Comparison of ENCODE assay signal across 19 mouse cellular contexts in genomic region chr1:150706502-150706901, GRCm38 (mm10).
"Had no signal": no experiment of that assay in that cellular context is flagged by ENCODE, and none has a peak within 500 bp of the region (broad histone marks: within the 10 kb centered on the region; RNA-seq: fewer than 3 reads in every experiment).

No protein-coding gene starts in this region.

- H3K4me3 ChIP-seq: midbrain, embryonic 10.5 days; midbrain, embryonic 12.5 days; myocyte; neural tube, embryonic 13.5 days; neural tube, embryonic 15.5 days had no signal

- H3K4me2 ChIP-seq: lung, embryonic 14.5 days; midbrain, embryonic 12.5 days; neural tube, embryonic 13.5 days; neural tube, embryonic 15.5 days had no signal

- H3K4me1 ChIP-seq: midbrain, embryonic 10.5 days; midbrain, embryonic 12.5 days; neural tube, embryonic 13.5 days; neural tube, embryonic 15.5 days had no signal

- DNase-seq: liver, postnatal 0 days; lung, embryonic 14.5 days; lung, postnatal 10 days; lung, postnatal 4 days; midbrain, embryonic 14.5 days; retina, postnatal 1 day; right cerebral cortex, adult 18-20 months; right cerebral cortex, postnatal 25 days; right cerebral cortex, postnatal 4 days; spleen, adult 18-20 months; thymus, adult 18-20 months; thymus, postnatal 25 days; thymus, postnatal 4 days had no signal

- H3K9me3 ChIP-seq: midbrain, embryonic 10.5 days; midbrain, embryonic 12.5 days; neural tube, embryonic 13.5 days; neural tube, embryonic 15.5 days had no signal

- H3K27me3 ChIP-seq: midbrain, embryonic 12.5 days; neural tube, embryonic 13.5 days; neural tube, embryonic 15.5 days had no signal

- H3K9ac ChIP-seq: liver, postnatal 0 days; lung, embryonic 14.5 days; midbrain, embryonic 12.5 days; neural tube, embryonic 13.5 days; neural tube, embryonic 15.5 days had no signal

- H3K27ac ChIP-seq: midbrain, embryonic 10.5 days; midbrain, embryonic 12.5 days; neural tube, embryonic 13.5 days; neural tube, embryonic 15.5 days had no signal

- H3K36me3 ChIP-seq: midbrain, embryonic 10.5 days; midbrain, embryonic 12.5 days; neural tube, embryonic 13.5 days; neural tube, embryonic 15.5 days had no signal

- ATAC-seq: liver, postnatal 0 days; midbrain, embryonic 16.5 days had no signal
